Mouse (Mus musculus) hindbrain, embryonic 15.5 days (tissue): ENCODE measurements around the gene Ebna1bp2. TPM values are rescaled to one million over a fixed set of nuclear protein-coding genes. Genes with fewer than 3 reads are reported as not detected.
A peak's percentile ranks its signal among the peaks of the same experiment; 100 is the strongest.

ENCODE experiments used
- ATAC-seq: fragments of 200-750 bp; cut with Nextera tagmentation; 2 replicates; pipeline ENCODE4 v1.8.0; 2017; ENCODE audit warnings: low read depth, moderate number of reproducible peaks, moderate TSS enrichment; ENCODE audit not compliant: low FRiP score
- H3K27ac ChIP-seq: fragments of 300-500 bp; sonication (generic); replicated peaks from 2 replicates; pipeline ENCODE4 v1.5.1; 2015; ENCODE audit warnings: mild to moderate bottlenecking, inconsistent platforms
- H3K27me3 ChIP-seq: fragments of 300-500 bp; sonication (generic); 2 replicates; pipeline ENCODE4 v1.6.1; 2015; ENCODE audit warnings: control low read depth, inconsistent platforms
- H3K36me3 ChIP-seq: fragments of 300-500 bp; sonication (generic); 2 replicates; pipeline ENCODE4 v1.6.1; 2015; ENCODE audit warnings: control low read depth, inconsistent platforms
- H3K4me1 ChIP-seq: fragments of 300-500 bp; sonication (generic); replicated peaks from 2 replicates; pipeline ENCODE4 v1.6.1; 2015; ENCODE audit warnings: control low read depth, inconsistent platforms
- H3K4me2 ChIP-seq: fragments of 300-500 bp; sonication (generic); 2 replicates; pipeline ENCODE4 v1.6.1; 2015; ENCODE audit warnings: moderate library complexity, mild to moderate bottlenecking, inconsistent platforms
- H3K4me3 ChIP-seq: fragments of 300-500 bp; sonication (generic); 2 replicates; pipeline ENCODE4 v1.5.1; 2015; ENCODE audit warnings: mild to moderate bottlenecking, inconsistent platforms
- H3K9ac ChIP-seq: fragments of 300-500 bp; sonication (generic); 2 replicates; pipeline ENCODE4 v1.6.1; 2015; ENCODE audit warnings: inconsistent platforms
- H3K9me3 ChIP-seq: fragments of 300-500 bp; sonication (generic); 2 replicates; pipeline ENCODE4 v1.6.1; 2016; ENCODE audit warnings: control low read depth, inconsistent platforms
- WGBS: fragments of 180-500 bp; shearing (Covaris S2); methylation state at CpG from one replicate; pipeline ENCODE4 v1.1.7; 2015; 5-methylcytosine and 5-hydroxymethylcytosine counted together
- polyA plus RNA-seq: library from polyadenylated mRNA; unstranded; fragments of >200 nt; fragmentation: Nextera tagmentation; extraction: Ambion mirVana; gene quantifications from 2 replicates; pipeline ENCODE4 v1.2.1, GENCODE M21; 2015

Gene Ebna1bp2
- polyA plus RNA-seq: 87.3 and 96.5 TPM in 2 replicates

GRCm38 (mm10) chr4:118620279-118620966 lies at the start of gene Ebna1bp2, which contains the start of gene Cfap57:
Ebna1bp2 (plus strand) TSS chr4:118620799.
Cfap57 (minus strand) TSS chr4:118620777.
- under 1% methylated on average over 32 of the region's 41 CpGs for WGBS
- peak within 1 kb of the TSS; percentile 55 for H3K9ac ChIP-seq
- H3K4me2 ChIP-seq: peak within 1 kb of the TSS; percentile 97
- H3K27ac ChIP-seq: peak within 1 kb of the TSS; percentile 76
- H3K4me3 ChIP-seq: peak within 1 kb of the TSS; percentile 67
- no peaks in the 10 kb centered on the region; the same call in 1 of the 2 replicates for H3K9me3 ChIP-seq
- H3K4me1 ChIP-seq: peaks cover 15% of the 10 kb centered on the region
- H3K27me3 ChIP-seq: no peaks in the 10 kb centered on the region
- peaks cover 22% of the 10 kb centered on the region for H3K36me3 ChIP-seq
- ATAC-seq: peak; percentile 95

GRCm38 (mm10) chr4:118571441-118571840 lies 49.2 kb upstream of the Ebna1bp2 start:
- Histone ChIP-seq H3K4me2 (no peak overlapping the region), H3K4me1 (no peaks in the 10 kb centered on the region), H3K36me3 (no peaks in the 10 kb centered on the region), H3K27ac (no peak overlapping the region), H3K9ac (no peak overlapping the region), H3K9me3 (no peaks in the 10 kb centered on the region), H3K27me3 (0 out of 2 replicates have a peak, but pooled peaks cover 3% of the 10 kb centered on the region), H3K4me3 (no peak overlapping the region)
- WGBS: 91% methylated on average over 14 of the region's 15 CpGs
- no peak for ATAC-seq

GRCm38 (mm10) chr4:118576097-118576496 lies 44.5 kb upstream of the Ebna1bp2 start:
- 0 out of 2 replicates have a peak, but pooled peaks cover 8% of the 10 kb centered on the region for H3K27me3 ChIP-seq
- 7% methylated on average over 6 of the region's 6 CpGs for WGBS
- no peaks in the 10 kb centered on the region for H3K4me1 ChIP-seq
- no peak overlapping the region for H3K27ac ChIP-seq
- H3K9ac ChIP-seq: no peak overlapping the region
- no peaks in the 10 kb centered on the region for H3K36me3 ChIP-seq
- peak; percentile 61; the same call in 1 of the 2 replicates for ATAC-seq
- no peak overlapping the region for H3K4me2 ChIP-seq
- H3K9me3 ChIP-seq: no peaks in the 10 kb centered on the region
- no peak overlapping the region for H3K4me3 ChIP-seq

- no peak overlapping the region for H3K4me3 ChIP-seq
- WGBS: 50% methylated on average over 13 of the region's 13 CpGs
- no peaks in the 10 kb centered on the region for H3K9me3 ChIP-seq
- H3K9ac ChIP-seq: no peak overlapping the region
- no peaks in the 10 kb centered on the region for H3K36me3 ChIP-seq
- H3K4me2 ChIP-seq: no peak overlapping the region
- no peak overlapping the region for H3K27ac ChIP-seq
- H3K27me3 ChIP-seq: 0 out of 2 replicates have a peak, but pooled peaks cover 4% of the 10 kb centered on the region
- no peaks in the 10 kb centered on the region for H3K4me1 ChIP-seq
- no peak for ATAC-seq
Observed at GRCm38 (mm10) chr4:118579313-118579712, 41.3 kb upstream of the Ebna1bp2 start.

DNA sequence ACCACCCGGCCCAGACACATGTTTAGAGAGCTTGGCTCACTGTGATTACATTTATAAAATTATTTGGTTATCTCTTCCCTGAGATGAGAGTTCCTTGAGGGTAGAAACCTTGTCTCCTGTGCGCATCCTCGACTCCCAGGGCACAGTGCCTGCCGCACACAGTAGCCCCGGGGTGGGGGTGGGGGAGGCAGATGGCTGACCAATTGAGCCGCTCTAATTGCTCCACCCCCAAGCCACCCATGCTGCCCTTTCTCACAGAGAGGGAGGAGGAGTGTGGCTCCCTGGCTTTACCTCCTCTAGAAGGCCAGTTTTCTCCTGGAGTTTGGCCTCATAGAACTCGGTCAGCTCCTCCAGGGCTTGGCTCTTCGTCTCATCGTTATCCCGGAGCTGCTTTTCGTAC lies 39.1 kb upstream of the Ebna1bp2 start:
- Histone ChIP-seq H3K4me2 (no peak overlapping the region), H3K27me3 (0 out of 2 replicates have a peak, but pooled peaks cover 4% of the 10 kb centered on the region), H3K4me1 (no peaks in the 10 kb centered on the region), H3K9me3 (no peaks in the 10 kb centered on the region), H3K4me3 (no peak overlapping the region), H3K36me3 (no peaks in the 10 kb centered on the region), H3K27ac (no peak overlapping the region), H3K9ac (no peak overlapping the region)
- 42% methylated on average over 11 of the region's 11 CpGs for WGBS
- no peak for ATAC-seq

- 0 out of 2 replicates have a peak, but pooled peaks cover 7% of the 10 kb centered on the region for H3K4me1 ChIP-seq
- no peaks in the 10 kb centered on the region for H3K27me3 ChIP-seq
- H3K9me3 ChIP-seq: no peaks in the 10 kb centered on the region
- no peak overlapping the region for H3K4me2 ChIP-seq
- no peak overlapping the region for H3K4me3 ChIP-seq
- no peak overlapping the region for H3K9ac ChIP-seq
- ATAC-seq: no peak
- 98% methylated on average over 8 of the region's 8 CpGs for WGBS
- H3K36me3 ChIP-seq: no peaks in the 10 kb centered on the region
- no peak overlapping the region for H3K27ac ChIP-seq
Observed at GRCm38 (mm10) chr4:118582629-118583028, 38.0 kb upstream of the Ebna1bp2 start.

DNA sequence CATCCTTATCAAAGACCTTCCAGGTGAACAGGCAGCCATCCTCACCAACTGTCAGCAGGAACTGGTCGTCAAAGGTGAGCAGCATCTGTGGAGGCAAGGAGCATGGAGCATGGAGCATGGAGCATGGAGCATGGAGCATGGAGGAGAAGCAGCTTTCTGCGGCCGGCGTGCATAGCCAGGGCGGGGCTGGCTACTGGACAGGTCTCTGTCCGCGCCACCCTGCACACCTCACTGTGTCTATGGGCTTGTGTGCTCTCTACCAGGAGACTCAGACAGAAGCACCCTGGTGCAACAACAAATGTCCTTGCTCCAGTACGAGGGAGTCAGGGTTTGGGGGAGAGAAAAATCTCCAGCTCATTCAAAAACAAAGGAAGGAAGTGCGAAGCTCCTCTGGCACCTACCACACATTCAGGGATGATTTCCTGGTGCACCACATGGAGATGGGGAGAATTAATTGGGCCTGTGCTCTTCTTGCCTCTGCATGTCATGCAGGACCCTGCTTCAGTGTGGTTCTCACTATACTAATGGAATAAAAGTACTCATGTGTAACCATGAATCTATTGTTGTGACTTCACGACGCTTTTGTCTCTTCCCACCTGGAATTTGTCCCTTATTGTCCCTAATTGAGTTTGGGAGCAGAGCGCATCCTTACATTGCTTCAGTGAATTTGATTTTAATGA lies 31.4 kb upstream of the Ebna1bp2 start:
- Histone ChIP-seq H3K27ac (peak overlapping the region; percentile 23; the same call in 1 of the 2 replicates), H3K27me3 (no peaks in the 10 kb centered on the region), H3K36me3 (no peaks in the 10 kb centered on the region), H3K9ac (no peak overlapping the region), H3K4me2 (peak overlapping the region; percentile 29), H3K9me3 (no peaks in the 10 kb centered on the region), H3K4me1 (peaks cover 20% of the 10 kb centered on the region), H3K4me3 (no peak overlapping the region)
- WGBS: 59% methylated on average over 12 of the region's 12 CpGs
- 0 out of 2 replicates have a peak, but pooled peaks have one; percentile 55 for ATAC-seq

DNA sequence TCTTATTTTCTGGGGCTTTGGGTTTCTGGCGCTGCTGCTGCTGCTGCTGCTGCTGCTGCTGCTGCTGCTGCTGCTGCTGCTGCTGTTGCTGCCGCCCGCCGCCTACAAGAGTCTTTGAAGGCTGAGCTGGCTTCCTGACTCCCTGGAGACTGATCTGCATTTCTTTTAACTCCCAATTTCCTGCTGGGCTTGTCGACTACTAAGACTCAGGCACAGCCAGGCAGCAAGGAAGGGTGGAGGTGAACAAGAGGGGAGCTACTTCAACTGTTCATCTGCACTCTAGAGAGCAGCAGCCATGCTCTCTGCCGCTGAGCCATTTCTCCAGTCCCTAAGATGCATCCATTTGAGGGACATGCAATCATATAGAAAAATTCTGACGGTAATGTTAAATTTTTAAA lies 30.9 kb upstream of the Ebna1bp2 start:
- Histone ChIP-seq H3K27me3 (no peaks in the 10 kb centered on the region), H3K4me1 (peaks cover 20% of the 10 kb centered on the region), H3K27ac (peak overlapping the region; percentile 50), H3K9ac (no peak overlapping the region), H3K4me3 (no peak overlapping the region), H3K4me2 (peak overlapping the region; percentile 29), H3K36me3 (no peaks in the 10 kb centered on the region), H3K9me3 (no peaks in the 10 kb centered on the region)
- ATAC-seq: peak; percentile 37; the same call in 1 of the 2 replicates
- 5% methylated on average over 7 of the region's 7 CpGs for WGBS

DNA sequence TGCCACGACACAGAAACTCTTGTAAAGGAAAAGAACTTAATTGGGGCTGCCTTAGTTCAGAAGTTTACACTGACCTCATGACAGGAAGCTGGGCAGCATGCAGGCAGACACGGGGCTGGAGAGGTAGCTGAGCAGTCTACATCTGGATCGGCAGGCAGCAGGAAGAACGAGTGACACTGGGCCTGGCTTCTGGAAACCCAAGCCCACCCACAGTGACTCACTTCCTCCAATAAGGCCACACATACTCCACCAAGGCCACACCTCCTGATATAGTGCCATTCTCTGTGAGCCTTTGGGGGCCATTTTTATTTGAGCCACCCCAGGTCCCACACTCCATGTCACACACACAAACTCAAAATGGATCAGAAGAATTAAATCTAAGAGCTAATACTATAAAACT lies 16.5 kb upstream of the Ebna1bp2 start:
- WGBS: 73% methylated on average over 4 of the region's 4 CpGs
- ATAC-seq: no peak

GRCm38 (mm10) chr4:118609836-118610235 lies 10.8 kb upstream of the Ebna1bp2 start:
- no peaks in the 10 kb centered on the region for H3K27me3 ChIP-seq
- no peak for ATAC-seq
- no peak overlapping the region for H3K9ac ChIP-seq
- no peaks in the 10 kb centered on the region for H3K4me1 ChIP-seq
- WGBS: 82% methylated on average over 3 of the region's 3 CpGs
- H3K4me2 ChIP-seq: no peak overlapping the region
- H3K9me3 ChIP-seq: no peaks in the 10 kb centered on the region
- H3K27ac ChIP-seq: no peak overlapping the region
- H3K36me3 ChIP-seq: no peaks in the 10 kb centered on the region
- no peak overlapping the region for H3K4me3 ChIP-seq

More for the DNA sequence above, 16.5 kb upstream of the Ebna1bp2 start:
- no peak overlapping the region for H3K27ac ChIP-seq
- no peak overlapping the region for H3K4me3 ChIP-seq
- no peaks in the 10 kb centered on the region for H3K36me3 ChIP-seq
- H3K4me2 ChIP-seq: no peak overlapping the region
- H3K9me3 ChIP-seq: no peaks in the 10 kb centered on the region
- no peak overlapping the region for H3K9ac ChIP-seq
- no peaks in the 10 kb centered on the region for H3K4me1 ChIP-seq
- no peaks in the 10 kb centered on the region for H3K27me3 ChIP-seq

DNA sequence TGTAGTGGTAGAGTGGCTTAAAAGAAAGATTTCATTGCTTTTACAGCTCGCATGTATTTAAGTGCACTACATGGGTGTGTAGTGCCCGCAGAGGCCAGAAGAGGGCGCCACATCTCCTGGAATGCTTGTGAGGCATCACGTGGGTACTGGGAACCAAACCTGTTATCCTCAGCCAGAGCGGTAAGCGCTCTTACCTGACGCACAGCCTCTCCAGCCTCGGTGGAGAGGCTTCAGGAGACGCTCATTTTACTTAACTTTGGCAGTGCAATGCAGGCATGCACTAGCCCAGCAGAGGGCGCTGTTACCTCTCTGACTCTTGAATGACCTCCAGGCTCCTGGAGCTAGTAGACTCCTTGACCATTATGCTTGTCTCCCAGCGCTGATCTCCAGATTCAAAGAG lies 8.0 kb upstream of the Ebna1bp2 start:
- Histone ChIP-seq H3K9me3 (no peaks in the 10 kb centered on the region), H3K4me2 (no peak overlapping the region), H3K4me1 (no peaks in the 10 kb centered on the region), H3K27ac (no peak overlapping the region), H3K9ac (no peak overlapping the region), H3K27me3 (no peaks in the 10 kb centered on the region), H3K4me3 (no peak overlapping the region), H3K36me3 (no peaks in the 10 kb centered on the region)
- ATAC-seq: no peak
- WGBS: 30% methylated on average over 11 of the region's 11 CpGs

DNA sequence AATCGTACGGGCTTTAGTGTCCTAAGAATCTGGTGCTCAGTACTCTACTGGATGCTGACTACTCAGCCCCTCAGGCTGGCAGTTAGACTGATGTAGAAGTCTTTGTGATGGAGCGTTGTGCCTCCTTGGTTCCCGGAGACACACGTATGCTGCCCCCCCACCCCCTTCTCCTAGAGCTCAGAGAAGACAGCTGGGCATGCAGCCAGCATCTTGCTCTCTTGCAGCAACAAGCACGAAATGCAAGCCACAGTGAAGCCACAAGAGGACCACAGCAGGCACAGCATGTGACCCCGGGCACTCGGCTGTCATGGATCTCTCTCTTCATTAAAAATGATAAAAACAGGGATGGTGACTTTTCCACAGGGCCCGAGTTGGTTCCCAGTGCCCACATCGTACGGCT lies 5.2 kb upstream of the Ebna1bp2 start:
- H3K4me1 ChIP-seq: 0 out of 2 replicates have a peak, but pooled peaks cover 4% of the 10 kb centered on the region
- no peaks in the 10 kb centered on the region for H3K36me3 ChIP-seq
- 74% methylated on average over 11 of the region's 11 CpGs for WGBS
- H3K27ac ChIP-seq: no peak overlapping the region
- H3K9me3 ChIP-seq: no peaks in the 10 kb centered on the region; the same call in 1 of the 2 replicates
- no peak overlapping the region for H3K4me3 ChIP-seq
- H3K4me2 ChIP-seq: no peak overlapping the region
- ATAC-seq: no peak
- no peaks in the 10 kb centered on the region for H3K27me3 ChIP-seq
- H3K9ac ChIP-seq: no peak overlapping the region
